Mouse (Mus musculus): ENCODE measurements at regions not wholly inside any gene's neighbourhood (a gene's known extent, or its start where the extent isn't known, plus 50 kb on each side); places are given as distances from the start of the nearest gene placed in this dataset.

- no peak for DNase-seq
These were observed 102.3 kb upstream of the Bcl6 start for GRCm38 (mm10) chr16:24090981-24091380.

GRCm38 (mm10) chr16:24089840-24090762 is 101.4 kb upstream of the Bcl6 start:
- DNase-seq = peak; percentile 42 to 64

GRCm38 (mm10) chr16:24083966-24084365 is 95.3 kb upstream of the Bcl6 start:
- DNase-seq = no peak

- DNase-seq = no peak
These were observed 91.8 kb upstream of the Bcl6 start for GRCm38 (mm10) chr16:24080471-24080870.

- no peak for DNase-seq
These were observed 90.0 kb upstream of the Bcl6 start for GRCm38 (mm10) chr16:24078622-24079021.

- DNase-seq = no peak
These were observed 88.8 kb upstream of the Bcl6 start for GRCm38 (mm10) chr16:24077428-24077827.

GRCm38 (mm10) chr16:24076799-24077136 is 88.1 kb upstream of the Bcl6 start:
- no peak for DNase-seq

GRCm38 (mm10) chr16:24076109-24076798 is 87.6 kb upstream of the Bcl6 start:
- DNase-seq = peak in 1 of 2 experiments; percentile 54

GRCm38 (mm10) chr16:24073613-24074244 is 85.1 kb upstream of the Bcl6 start:
- DNase-seq = no peak

- DNase-seq = no peak
These were observed 84.4 kb upstream of the Bcl6 start for GRCm38 (mm10) chr16:24073065-24073464.

- no peak for DNase-seq
These were observed 80.8 kb upstream of the Bcl6 start for GRCm38 (mm10) chr16:24069411-24069810.

GRCm38 (mm10) chr16:24068250-24068813 is 79.7 kb upstream of the Bcl6 start:
- no peak for DNase-seq

- DNase-seq = no peak
These were observed 73.7 kb upstream of the Bcl6 start for GRCm38 (mm10) chr16:24062314-24062713.

- DNase-seq = no peak
These were observed 72.8 kb upstream of the Bcl6 start for GRCm38 (mm10) chr16:24061496-24061895.

GRCm38 (mm10) chr16:24059090-24059600 is 70.5 kb upstream of the Bcl6 start:
- no peak for DNase-seq

GRCm38 (mm10) chr16:24056885-24057531 is 68.4 kb upstream of the Bcl6 start:
- peak; percentile 64 to 78 for DNase-seq

GRCm38 (mm10) chr16:24056123-24056884 is 67.7 kb upstream of the Bcl6 start:
- DNase-seq = no peak

GRCm38 (mm10) chr16:24054293-24054692 is 65.6 kb upstream of the Bcl6 start:
- DNase-seq = no peak

GRCm38 (mm10) chr16:24053403-24053802 is 64.8 kb upstream of the Bcl6 start:
- no peak for DNase-seq

GRCm38 (mm10) chr16:24050856-24051640 is 62.4 kb upstream of the Bcl6 start:
- no peak for DNase-seq

GRCm38 (mm10) chr16:24043779-24044178 is 55.1 kb upstream of the Bcl6 start:
- no peak for DNase-seq
